Mouse (Mus musculus) midbrain, embryonic 15.5 days (tissue): ENCODE data around the gene Cenpe. TPM values are rescaled to one million over a fixed set of nuclear protein-coding genes. Genes with fewer than 3 reads are reported as not detected.
A peak's percentile ranks its signal among the peaks of the same experiment; 100 is the strongest.

Experiments
- ATAC-seq: fragments of 200-750 bp; cut with Nextera tagmentation; replicated peaks from 2 replicates; pipeline ENCODE4 v1.8.0; 2017; ENCODE audit warnings: moderate TSS enrichment
- H3K27ac ChIP-seq: fragments of 300-500 bp; sonication (generic); 2 replicates; pipeline ENCODE4 v1.5.1; 2015; ENCODE audit warnings: mild to moderate bottlenecking, inconsistent platforms
- H3K27me3 ChIP-seq: fragments of 300-500 bp; sonication (generic); replicated peaks from 2 replicates; pipeline ENCODE4 v1.6.1; 2015; ENCODE audit warnings: inconsistent platforms
- H3K36me3 ChIP-seq: fragments of 300-500 bp; sonication (generic); replicated peaks from 2 replicates; pipeline ENCODE4 v1.6.1; 2015; ENCODE audit warnings: inconsistent platforms
- H3K4me1 ChIP-seq: fragments of 300-500 bp; sonication (generic); 2 replicates; pipeline ENCODE4 v1.6.1; 2015; ENCODE audit warnings: inconsistent platforms
- H3K4me2 ChIP-seq: fragments of 300-500 bp; sonication (generic); 2 replicates; pipeline ENCODE4 v1.6.1; 2015; ENCODE audit warnings: inconsistent platforms, mild to moderate bottlenecking, moderate library complexity
- H3K4me3 ChIP-seq: fragments of 300-500 bp; sonication (generic); 2 replicates; pipeline ENCODE4 v1.5.1; 2015; ENCODE audit warnings: mild to moderate bottlenecking, inconsistent platforms
- H3K9ac ChIP-seq: fragments of 300-500 bp; sonication (generic); 2 replicates; pipeline ENCODE4 v1.6.1; 2015; ENCODE audit warnings: mild to moderate bottlenecking, inconsistent platforms
- H3K9me3 ChIP-seq: fragments of 300-500 bp; sonication (generic); 2 replicates; pipeline ENCODE4 v1.6.1; 2016; ENCODE audit warnings: inconsistent platforms
- WGBS: fragments of 180-500 bp; shearing (Covaris S2); methylation state at CpG from one replicate; pipeline ENCODE4 v1.1.7; 2015; ENCODE audit warnings: mixed read lengths; 5-methylcytosine and 5-hydroxymethylcytosine counted together
- polyA plus RNA-seq: library from polyadenylated mRNA; unstranded; fragments of >200 nt; fragmentation: Nextera tagmentation; extraction: Ambion mirVana; gene quantifications from 2 replicates; pipeline ENCODE4 v1.2.1, GENCODE M21; 2015

The Cenpe gene
- polyA plus RNA-seq, 1 experiment from 2014 or later, result 3.4 TPM

DNA sequence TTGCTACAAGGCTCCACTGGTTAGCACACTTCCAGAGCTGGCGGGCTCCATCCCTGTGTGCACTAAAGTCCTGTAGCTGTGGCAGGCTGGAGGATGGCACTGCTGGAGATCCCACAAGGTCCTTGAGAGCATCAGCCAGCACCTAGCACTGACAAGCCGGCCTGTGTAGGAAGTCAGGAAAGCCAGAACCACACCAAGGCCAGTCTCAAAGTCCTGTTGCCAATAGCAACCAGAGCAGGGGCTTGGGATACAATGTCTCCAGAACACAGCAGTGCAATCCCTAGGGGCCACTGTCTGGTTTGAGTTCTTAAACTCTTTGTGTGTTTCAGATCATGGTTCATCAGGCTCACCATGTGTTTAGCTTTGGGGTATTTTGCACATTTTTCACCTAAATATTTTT lies 102.5 kb downstream of the Cenpe start:
- no peak overlapping the region for H3K4me3 ChIP-seq
- WGBS, result 42% methylated on average over 2 of the region's 2 CpGs
- no peaks in the 10 kb centered on the region for H3K4me1 ChIP-seq
- H3K36me3 ChIP-seq, result no peaks in the 10 kb centered on the region
- H3K9ac ChIP-seq, result no peak overlapping the region
- H3K4me2 ChIP-seq, result no peak overlapping the region
- no peaks in the 10 kb centered on the region for H3K9me3 ChIP-seq
- 0 out of 2 replicates have a peak, but pooled peaks have one; percentile 48 for ATAC-seq
- no peaks in the 10 kb centered on the region for H3K27me3 ChIP-seq
- H3K27ac ChIP-seq, result no peak overlapping the region

DNA sequence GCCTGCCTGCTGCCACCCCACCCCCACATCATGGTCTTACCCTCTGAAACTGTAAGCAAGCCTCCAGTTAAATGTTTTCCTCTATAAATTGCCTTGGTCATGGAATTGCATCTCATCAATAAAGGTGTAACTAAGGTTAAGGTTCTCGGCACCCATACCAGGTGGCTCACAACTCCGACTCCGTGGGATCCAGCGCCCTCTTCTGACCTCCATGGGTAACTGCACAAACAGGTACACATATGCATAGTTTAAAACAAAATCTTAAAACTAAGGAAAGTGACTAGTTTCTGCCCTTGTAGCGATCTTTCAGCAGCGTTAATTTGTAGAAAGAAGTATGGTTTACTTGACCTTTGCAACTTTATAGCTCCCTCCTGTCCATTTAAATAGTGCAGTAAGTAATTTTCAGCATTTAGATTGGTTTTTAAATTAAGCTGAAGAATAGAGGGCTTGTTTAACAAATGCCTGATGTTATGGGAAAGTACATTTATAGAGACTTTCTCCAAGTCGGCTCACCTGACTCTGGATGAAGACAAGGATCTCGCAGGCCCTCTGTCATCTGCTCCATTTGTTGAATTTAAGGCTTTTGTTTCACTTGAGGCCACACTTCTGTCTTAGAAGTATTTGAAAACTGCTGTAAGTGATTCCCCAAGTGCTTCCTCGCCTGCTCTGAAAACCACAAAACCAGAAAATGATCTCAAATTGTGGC lies 103.5 kb downstream of the Cenpe start:
- Histone ChIP-seq H3K9me3 (no peaks in the 10 kb centered on the region), H3K4me1 (no peaks in the 10 kb centered on the region), H3K36me3 (no peaks in the 10 kb centered on the region), H3K9ac (no peak overlapping the region), H3K27me3 (no peaks in the 10 kb centered on the region), H3K4me3 (no peak overlapping the region), H3K27ac (no peak overlapping the region), H3K4me2 (no peak overlapping the region)
- 92% methylated on average over 9 of the region's 9 CpGs for WGBS
- ATAC-seq, result no peak

DNA sequence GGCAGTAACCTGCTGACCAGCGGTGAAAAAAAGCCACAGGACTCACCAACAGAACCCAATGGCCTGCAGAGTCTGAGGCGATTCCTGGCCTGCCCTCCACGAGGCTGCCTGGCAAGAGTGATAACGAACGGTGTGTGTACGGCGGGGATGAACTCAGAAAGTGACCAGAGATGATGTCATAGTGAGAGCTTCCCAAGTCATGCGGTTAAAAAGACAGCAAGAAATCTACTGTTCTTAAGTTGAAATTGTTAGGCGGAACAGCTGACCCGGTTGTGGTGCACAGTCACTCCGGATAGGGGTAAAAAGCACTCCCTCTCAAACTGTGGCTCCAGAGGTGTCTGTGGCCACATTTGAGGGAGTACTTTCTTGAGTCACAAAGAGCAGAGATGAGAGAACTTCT lies 106.0 kb downstream of the Cenpe start:
- no peak for ATAC-seq
- WGBS, result 91% methylated on average over 11 of the region's 11 CpGs

More for the DNA sequence above, 106.0 kb downstream of the Cenpe start:
- H3K9me3 ChIP-seq, result no peaks in the 10 kb centered on the region
- H3K4me3 ChIP-seq, result no peak overlapping the region
- no peaks in the 10 kb centered on the region for H3K36me3 ChIP-seq
- no peak overlapping the region for H3K9ac ChIP-seq
- no peaks in the 10 kb centered on the region for H3K27me3 ChIP-seq
- no peak overlapping the region for H3K27ac ChIP-seq
- no peaks in the 10 kb centered on the region for H3K4me1 ChIP-seq
- no peak overlapping the region for H3K4me2 ChIP-seq

Other genes starting within 250 kb of the Cenpe start
- 4.4 and 4.8 TPM in 2 replicates for gene Bdh2, start 68.7 kb downstream of the Cenpe start, polyA plus RNA-seq
- 1.4 TPM in 2 replicates for gene Slc9b2, start 95.2 kb downstream of the Cenpe start, polyA plus RNA-seq
- 0.56 TPM in 1 of 2 replicates, not detected in the other for gene Slc9b1, start 135.5 kb downstream of the Cenpe start, polyA plus RNA-seq
- 67.2 and 72.0 TPM in 2 replicates for gene Cisd2, start 211.4 kb downstream of the Cenpe start, polyA plus RNA-seq
- 329 and 339 TPM in 2 replicates for gene Ube2d3, start 225.6 kb downstream of the Cenpe start, polyA plus RNA-seq